Mouse (Mus musculus) right cerebral cortex, adult 2 months (tissue): ENCODE measurements around the gene Gm20388.
"Not testable (repeated sequence)": the region's sequence is repeated elsewhere in the genome, so short reads cannot be mapped to it uniquely, and the experiment has no call there.

Experiments used
- DNase-seq, 2 experiments: peaks; one replicate each; pipeline ENCODE4 v3.0.0; 2021 to 2022; ENCODE audit warnings: low spot score in 2 of 2

The Gm20388 gene

DNA sequence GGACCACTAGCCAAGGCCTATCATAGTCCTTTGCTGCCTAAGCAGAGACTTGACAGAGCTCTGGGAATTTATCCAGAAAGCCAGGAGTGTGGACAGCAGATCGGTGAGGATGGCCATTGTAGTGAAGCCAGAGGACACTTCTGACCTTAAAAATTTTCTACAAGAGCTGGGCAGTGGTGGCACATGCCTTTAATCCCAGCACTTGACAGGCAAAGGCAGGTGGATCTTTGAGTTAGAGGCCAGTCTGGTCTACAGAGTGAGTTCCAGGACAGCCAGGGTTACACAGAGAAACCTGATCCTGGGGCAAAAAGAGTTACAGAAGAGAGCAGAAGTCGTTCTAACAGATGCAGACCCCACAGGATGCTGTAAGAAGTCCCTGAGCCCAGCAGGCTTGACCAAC, 2405.8 kb downstream of the Gm20388 start:
- DNase-seq, result no peak

DNA sequence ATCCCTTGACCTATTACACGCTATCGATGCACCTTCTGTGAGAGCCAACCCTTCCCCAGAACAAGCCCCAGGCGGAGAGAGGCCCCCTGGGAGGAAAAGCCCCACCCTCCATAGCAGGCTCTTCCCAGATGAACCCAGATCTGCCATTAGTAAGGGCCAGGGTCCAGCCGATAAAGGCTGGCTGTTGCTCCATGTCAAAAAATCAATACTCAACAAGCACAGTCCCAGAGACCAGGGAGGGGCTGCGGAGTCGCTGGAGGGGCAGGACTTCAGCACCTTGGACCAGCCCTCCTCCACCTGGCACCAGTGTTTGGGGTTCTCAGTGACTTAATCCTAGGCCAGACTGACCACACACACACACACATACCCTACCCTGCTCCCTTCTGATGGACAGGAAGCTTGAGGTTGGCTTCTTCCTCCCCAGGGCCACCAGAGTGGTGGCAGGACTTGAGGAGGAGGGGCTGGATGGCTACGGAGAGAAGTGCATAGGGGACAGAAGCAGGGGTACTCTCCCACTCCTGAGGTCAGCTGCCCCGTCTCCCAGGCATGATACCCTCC, 2407.4 kb downstream of the Gm20388 start:
- no peak for DNase-seq

DNA sequence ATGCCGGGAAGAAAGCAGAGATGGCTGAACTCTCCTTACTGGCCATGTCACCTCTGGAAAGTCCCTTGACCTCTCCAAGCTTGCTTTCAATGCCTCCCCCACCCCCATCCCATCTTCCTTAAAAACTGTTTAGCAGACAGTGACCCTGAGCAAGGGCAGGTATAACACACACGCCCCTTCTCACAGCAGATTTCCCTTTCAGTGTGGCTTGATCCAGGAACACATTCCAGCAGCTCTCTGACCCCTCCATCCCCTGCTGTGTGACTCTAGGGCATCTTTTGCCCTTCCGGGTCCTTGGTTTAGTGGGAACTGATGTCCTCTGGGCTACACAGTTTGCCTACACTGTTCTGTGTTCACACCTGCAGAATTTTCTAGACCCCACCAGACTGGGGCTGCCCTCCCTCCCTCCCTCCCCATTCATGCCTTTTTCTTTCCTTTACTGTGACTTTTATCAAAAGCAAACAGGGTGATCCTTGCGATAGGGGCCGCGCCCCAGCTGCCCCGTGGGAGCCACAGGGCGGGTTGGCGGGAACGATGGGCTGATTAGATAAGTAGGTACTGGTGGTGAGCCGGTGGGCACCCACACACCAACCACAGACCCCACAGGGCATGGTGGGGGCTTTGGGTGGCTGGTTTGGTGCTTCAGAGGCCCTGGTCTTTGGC, 2408.5 kb downstream of the Gm20388 start:
- DNase-seq, result no peak

DNA sequence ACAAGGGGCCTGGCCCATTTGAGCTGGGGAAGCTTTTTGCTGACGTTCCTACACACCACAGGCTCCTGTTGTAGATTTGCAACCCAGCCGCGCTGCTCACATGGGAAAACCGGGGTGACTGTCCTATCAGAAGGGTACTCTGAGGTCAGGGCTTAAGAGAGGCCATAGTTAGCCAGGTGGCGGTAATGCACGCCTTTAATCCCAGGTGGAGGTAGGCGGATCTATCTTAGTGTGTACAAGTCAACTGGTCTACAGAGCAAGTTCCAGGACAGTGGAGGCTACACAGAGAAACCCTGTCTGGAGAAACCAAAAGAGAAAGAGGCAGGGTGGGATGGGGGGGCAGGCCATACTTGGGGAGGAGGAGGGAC, 2409.1 kb downstream of the Gm20388 start:
- no peak for DNase-seq

DNA sequence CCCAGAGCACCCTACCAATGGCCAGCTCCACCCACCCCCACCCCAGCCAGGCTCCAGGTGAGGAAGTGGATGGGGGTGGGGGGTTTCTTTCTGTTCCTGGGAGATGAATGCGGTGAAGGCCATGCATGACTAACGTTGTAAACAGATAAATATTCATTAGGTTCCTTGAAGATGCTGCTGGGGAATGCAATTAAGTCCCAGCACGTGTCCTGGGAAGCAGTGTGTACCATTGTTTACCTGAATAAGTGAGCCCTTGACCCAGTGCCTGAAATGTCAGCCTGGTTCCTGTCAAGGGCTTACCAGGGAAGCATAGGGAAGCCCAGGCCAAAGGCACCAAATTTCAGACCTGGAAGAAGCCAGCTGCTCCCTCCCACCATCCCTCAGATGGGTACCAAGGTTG, 2409.9 kb downstream of the Gm20388 start:
- no peak for DNase-seq

DNA sequence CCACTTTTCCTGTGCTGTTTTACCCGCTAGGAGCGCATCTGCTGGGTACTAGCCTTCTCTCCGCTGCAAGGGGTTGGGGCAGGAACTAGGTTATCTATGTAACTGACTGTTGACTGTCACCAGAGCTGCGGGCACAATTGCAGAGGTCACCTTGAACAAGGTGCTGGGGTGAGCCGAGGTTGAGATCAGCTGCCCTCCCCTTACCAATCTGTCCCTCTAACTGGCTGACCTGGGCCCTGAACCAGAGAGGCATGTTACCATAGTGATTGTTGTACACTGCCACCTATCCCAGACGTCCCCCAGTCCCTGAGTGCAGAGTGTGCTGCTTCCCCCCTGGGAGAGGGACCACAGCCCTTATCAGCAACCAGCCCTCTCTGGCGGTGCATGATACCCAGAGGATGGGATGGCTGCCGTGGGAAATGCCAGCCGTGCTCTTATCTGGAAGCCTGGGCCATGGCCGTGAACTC, 2410.8 kb downstream of the Gm20388 start:
- DNase-seq, result no peak

DNA sequence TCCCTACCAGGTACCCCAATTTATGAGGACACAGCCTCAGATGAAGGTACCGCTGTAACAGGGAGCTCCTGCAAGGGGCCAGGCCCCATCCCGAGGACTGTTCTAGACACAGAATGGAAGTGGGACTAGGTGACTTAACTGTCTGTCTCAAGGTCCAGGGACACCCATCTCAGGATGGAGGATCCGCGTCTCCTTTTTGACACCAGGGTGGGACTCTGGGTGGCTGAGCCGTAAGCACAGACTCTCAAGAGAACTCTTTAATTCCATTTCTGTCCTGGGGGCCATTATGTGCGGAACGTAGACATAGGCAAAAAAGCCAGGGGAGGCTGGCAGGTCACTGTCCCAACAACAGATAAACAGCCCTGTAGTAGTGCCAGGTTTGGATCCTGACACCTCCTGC, 2411.5 kb downstream of the Gm20388 start:
- DNase-seq, result no peak

DNA sequence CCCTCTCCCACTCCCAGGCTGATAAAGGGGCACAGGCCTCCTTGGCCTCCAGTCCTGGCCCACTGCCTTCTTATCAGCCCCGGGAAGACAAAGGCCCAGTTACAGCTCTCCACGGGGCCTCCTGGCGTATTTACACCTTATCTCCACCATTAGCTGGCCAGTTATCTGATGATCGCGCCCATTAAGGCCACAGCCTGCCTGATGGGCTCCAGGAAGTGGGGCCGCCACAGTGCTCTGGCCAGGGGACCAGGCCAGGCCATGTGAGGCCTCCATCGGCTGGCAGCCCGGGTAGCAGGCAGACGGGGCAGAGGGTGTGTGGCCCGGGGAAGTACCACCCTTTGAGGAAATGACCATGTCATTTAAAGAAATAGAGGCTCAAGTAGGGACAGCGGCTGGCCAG, 2412.2 kb downstream of the Gm20388 start:
- no peak for DNase-seq

DNA sequence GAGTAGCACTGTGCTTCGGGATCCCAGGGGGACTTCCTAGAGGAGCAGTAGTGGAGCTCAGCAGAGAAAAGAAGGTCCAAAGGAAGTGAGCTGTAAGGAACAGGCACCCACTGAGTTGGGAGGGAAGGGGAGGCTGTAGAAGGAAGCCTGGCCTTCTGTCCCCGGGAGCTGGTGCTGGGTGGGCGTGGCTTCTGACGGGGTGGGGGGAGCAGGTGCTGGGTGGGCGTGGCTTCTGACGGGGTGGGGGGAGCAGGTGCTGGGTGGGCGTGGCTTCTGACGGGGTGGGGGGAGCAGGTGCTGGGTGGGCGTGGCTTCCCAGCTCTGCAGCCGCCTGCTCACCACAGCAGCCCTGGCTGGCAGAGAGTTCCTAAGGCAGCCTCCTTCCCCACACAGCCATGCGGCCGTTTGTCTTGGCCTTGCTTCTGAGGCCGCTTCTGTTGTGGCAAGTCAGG, 2413.3 kb downstream of the Gm20388 start:
- not testable (repeated sequence) for DNase-seq

DNA sequence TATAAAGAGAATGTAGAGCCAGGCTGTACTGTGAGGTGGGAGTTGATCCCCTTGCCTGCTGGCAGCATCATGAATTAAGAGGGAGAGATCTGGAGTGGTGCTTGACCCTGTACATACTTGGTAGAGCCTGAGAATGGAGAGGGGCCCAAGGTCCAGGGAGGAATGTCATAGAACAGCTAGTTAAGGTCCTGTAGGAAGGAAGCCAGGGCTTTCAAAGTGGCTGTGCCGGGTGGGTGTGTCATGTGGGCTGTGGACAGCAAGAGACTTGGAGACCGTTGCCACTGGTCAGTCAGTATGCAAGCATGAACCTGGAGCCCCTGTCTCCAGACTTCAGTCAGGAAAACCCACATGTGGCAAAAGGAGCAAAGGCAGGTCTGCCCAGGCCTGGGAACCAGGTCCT, 2414.6 kb downstream of the Gm20388 start:
- DNase-seq, result no peak

DNA sequence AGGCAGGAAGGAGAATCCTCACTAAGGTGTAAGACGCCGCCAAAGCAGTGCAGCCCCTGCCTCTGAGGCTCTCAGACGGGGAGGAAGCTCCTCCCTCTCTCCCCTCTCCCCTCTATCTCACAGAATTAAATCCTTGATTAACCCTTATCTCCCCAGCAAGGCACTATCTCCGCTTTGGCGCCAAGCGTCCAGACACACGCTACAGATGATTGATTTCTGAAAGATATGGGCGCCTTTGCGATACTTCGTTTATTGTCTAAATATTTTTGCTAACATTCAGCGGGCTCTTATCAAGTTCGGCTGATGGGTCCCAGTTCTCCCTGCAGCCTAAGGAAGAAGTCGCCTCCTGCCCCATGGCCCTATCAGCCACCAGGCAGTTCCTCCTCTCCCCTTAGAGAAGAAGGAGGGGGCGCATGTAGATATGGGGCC, 2415.5 kb downstream of the Gm20388 start:
- no peak for DNase-seq

DNA sequence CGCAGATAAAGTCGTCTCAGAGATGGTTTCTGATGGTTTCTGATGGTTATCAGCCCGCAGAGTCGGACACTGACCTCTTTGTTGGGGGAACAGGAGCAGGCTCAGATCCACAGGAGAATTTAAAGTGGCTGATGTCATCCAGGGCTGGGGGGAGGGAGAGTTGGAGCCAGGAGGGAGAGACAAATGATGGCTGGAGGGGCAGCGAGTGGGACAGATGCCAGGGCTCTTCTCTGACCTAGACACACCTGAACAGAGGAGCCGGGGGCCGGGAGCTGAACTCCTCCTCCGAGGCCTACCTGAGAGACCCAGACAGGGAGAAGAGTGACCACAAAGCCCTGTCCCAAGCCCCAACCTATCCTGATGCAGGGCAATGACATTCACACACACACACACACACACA, 2418.4 kb downstream of the Gm20388 start:
- no peak for DNase-seq

DNA sequence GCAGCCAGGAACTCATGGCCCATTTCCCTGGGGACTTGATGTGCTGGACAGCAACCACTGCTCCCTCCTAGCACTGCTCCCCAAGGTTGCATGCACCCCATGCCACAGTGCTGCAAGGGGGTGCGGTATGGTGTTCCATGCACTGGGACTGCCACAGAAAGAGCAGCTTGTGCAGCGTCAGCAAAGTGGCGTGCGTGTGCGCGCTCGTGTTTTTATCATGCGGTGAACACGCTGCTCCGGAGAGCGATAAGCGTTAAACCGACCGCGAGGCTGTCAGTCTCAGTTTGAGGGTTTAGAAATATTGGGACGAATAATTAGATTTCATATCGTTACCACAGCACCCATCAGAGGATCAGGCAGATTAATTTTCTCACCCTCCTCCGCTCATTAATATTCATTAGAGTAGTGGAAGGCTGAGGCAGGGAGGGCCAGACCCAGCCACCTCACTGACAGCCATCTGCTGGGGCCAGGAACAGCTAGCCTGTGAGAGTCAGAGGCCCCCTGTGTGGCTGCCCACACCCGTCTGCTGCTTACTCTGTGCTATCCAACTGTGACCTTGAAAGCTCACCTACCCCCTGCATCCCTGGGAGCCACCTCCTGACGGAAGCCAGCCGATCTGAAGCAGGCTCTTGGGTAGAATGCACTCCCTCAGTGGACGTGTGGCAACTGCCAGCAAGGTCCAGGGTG, 2419.1 kb downstream of the Gm20388 start:
- no peak for DNase-seq

DNA sequence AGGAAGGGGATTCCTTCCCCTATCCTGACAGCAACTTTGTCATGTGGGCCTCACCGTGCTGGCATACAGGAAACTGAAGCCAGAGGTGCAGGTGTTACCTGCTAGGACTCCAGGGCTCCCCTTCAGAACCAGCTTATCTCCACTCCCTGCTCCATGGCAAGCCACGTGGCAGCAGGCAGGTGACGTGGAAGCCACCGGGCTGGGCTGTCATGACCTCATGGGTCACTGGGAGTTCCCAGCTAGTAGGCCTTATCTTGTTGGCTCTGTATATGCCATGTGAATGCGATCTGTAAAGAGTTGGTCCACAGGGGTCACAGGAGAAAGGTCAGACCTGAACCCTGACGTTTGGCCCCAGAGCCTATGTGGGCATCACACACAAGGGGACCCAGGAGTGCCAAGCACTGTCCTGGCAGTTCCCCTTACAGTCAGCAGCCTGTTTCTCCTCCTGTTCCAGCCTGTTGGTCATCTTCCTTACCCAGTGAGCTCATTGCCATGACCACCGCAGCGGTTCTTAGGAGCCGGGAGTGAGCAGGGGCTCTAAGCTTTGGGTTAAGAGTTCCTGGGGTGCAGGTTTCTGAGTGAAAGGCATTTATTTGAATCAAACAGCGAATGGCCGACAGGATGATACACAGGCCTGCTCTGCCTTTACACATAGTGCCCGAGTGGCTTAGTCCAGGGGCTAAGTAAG, 2419.9 kb downstream of the Gm20388 start:
- DNase-seq, result no peak

DNA sequence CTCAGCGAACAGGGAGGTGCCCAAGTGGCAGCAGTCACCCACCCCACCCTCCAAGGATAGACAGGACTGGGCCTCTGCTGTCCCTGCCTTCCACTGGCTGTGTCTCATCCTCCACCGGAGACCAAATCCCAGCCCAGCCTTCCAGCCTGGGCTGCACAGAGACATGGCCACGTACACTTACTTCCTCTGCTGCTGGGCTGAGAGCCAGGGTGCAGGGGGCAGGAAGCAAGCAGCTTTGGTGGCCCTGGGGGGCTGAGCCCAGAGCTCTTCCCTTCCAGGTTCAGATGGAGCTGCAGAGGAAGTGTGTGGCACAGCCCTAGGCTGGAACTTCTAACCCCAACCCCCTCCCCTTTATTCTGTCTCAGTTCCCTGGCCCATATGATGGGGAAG, 2420.5 kb downstream of the Gm20388 start:
- no peak for DNase-seq

DNA sequence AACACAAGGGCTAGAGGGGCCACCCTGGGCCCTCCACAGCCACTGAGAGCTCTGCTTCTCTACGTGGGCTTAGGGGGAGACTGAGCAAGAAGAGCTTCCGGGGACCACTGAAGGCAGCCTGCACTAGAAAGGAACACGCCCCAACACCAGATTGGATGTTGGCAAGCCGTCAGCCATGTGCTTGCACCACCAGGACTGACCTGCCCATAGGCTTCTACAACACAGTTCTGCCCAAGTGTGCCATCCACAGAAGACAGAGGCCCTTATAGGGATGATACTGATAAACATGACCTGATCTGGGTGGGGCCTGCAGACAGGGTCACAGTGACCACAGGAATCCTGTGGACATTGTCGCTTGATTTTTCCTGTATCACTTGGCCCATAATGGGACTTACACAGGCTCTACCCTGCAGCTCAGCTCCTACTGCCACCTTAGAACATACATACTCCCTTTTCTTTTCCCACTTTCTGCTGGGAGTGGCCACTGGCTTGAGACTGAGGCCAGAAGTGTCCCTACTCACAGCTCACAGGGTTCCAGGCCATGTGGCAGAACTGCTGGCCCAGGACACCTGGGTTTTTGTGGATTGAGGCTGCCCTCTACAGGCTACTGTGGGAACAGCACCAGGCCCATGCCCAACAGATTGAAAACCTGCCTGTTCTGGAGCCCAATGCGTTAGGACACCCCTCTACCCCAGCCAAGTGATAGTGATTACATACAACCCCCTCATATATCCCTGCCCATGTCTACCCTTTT, 2422.3 kb downstream of the Gm20388 start:
- peak; percentile 86 to 89 for DNase-seq

DNA sequence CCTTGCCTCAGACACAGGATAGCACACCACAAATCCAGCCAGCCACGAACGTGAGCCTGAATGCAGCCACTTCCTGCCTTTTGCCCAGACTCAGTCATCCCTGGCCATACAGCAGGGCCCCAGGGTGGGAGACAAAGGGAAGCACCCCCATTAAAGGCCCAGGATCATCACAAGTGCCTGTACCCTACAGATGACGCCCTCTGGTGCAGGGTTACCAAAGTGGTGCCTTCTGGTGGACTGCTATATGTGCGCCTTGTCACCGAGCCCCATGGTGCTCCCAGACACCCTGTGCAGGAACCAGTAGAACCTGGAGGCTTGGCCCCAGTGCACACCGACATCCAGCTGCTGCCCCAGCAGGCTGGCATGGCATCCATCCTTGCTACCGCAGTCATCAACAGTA, 2422.9 kb downstream of the Gm20388 start:
- no peak for DNase-seq

DNA sequence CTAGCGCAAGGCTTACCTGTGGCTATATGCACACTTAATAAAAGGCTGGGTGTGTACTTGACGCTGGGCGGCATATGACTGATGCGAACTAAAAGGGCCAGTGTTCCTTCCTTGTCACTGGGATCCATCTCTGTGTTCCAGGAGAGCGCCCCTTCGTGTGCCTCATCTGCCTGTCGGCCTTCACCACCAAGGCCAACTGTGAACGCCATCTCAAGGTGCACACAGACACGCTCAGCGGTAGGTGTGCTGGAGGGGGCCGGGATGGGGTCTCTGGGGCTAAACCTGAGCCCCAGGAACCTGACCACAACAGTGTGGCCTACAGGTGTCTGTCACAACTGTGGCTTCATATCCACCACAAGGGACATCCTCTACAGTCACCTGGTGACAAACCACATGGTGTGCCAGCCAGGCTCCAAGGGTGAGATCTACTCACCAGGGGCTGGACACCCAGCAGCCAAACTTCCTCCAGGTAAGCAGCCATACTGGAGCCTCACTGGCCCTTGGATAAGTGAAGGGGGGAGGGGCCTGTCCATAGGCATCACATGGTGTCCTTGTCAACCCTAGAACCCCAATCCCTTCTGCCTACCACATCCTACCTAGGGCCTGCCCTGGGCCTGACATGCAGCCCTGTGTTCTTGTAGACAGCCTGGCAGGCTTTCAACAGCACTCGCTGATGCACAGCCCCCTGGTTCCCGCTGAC, 2424.3 kb downstream of the Gm20388 start:
- DNase-seq, result no peak

DNA sequence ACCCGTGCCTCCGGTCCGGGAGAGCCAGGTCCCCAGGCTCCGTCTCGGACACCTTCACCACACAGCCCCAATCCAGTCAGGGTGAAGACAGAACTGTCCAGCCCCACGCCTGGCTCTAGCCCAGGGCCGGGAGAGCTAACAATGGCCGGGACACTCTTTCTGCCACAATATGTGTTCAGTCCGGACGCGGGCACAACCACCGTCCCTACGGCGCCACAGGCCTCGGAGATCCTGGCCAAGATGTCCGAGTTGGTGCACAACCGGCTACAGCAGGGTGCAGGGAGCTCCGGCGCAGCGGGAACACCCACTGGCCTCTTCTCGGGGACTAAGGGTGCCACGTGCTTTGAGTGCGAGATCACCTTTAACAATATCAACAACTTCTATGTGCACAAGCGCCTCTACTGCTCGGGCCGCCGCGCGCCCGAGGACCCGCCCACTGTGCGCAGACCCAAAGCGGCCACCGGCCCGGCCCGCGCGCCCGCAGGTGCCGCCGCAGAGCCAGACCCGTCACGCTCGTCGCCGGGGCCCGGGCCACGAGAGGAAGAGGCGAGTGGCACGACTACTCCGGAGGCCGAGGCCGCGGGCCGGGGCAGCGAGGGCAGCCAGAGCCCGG, 2425.1 kb downstream of the Gm20388 start:
- DNase-seq, result no peak

DNA sequence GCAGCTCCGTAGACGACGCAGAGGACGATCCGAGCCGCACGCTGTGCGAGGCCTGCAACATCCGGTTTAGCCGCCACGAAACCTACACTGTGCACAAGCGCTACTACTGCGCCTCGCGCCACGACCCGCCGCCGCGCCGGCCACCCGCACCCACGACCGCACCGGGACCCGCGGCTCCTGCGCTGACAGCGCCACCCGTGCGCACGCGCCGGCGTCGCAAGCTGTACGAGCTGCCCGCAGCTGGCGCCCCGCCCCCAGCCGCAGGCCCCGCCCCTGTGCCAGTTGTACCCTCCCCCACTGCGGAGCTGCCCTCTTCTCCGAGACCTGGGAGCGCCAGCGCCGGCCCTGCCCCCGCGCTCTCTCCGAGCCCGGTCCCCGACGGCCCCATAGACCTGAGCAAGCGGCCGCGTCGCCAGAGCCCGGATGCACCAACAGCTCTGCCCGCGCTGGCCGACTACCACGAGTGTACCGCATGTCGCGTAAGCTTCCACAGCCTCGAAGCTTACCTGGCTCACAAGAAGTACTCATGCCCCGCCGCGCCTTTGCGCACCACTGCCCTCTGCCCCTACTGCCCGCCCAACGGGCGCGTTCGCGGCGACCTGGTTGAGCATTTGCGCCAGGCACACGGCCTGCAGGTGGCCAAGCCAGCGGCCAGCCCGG, 2425.7 kb downstream of the Gm20388 start:
- DNase-seq, result peak; percentile 48 to 53
